Mouse (Mus musculus) CH12.LX (cell line): ENCODE data around the gene Mrps16.

ENCODE experiments used
- CTCF ChIP-seq, 2 experiments: IDR thresholded peaks in 1 of 2; conservative IDR thresholded peaks in 1 of 2; 2 replicates each; pipeline ENCODE4 v1.5.1; 2011 to 2012; ENCODE audit warnings: low read depth in 2 of 2, low read length in 2 of 2, improper control_type of control experiment in 1 of 2, inconsistent platforms in 1 of 2, mild to moderate bottlenecking in 1 of 2, moderate library complexity in 1 of 2
- EP300 ChIP-seq: IDR thresholded peaks from 2 replicates; pipeline ENCODE4 v1.6.1; 2011; ENCODE audit warnings: low read length, improper control_type of control experiment
- GABPA ChIP-seq: IDR thresholded peaks from 2 replicates; pipeline ENCODE4 v1.6.1; 2012; ENCODE audit warnings: low read depth, low read length, improper control_type of control experiment, inconsistent platforms; ENCODE audit not compliant: insufficient replicate concordance
- MAX ChIP-seq: IDR thresholded peaks from 2 replicates; pipeline ENCODE4 v1.6.1; 2011; ENCODE audit warnings: low read length, improper control_type of control experiment
- POLR2A ChIP-seq: IDR thresholded peaks from 2 replicates; pipeline ENCODE4 v1.6.1; 2011; ENCODE audit warnings: low read depth, mild to moderate bottlenecking, improper control_type of control experiment, low read length
- SMC3 ChIP-seq: IDR thresholded peaks from 2 replicates; pipeline ENCODE4 v1.6.1; 2011; ENCODE audit warnings: low read depth, low read length, improper control_type of control experiment
- UBTF ChIP-seq: IDR thresholded peaks from 2 replicates; pipeline ENCODE4 v1.6.1; 2012; ENCODE audit warnings: low read depth, mild to moderate bottlenecking, inconsistent platforms, low read length, improper control_type of control experiment, moderate library complexity
- ZMIZ1 ChIP-seq: IDR thresholded peaks from 2 replicates; pipeline ENCODE4 v1.6.1; 2012; ENCODE audit warnings: low read depth, mild to moderate bottlenecking, inconsistent platforms, low read length, improper control_type of control experiment

DNA sequence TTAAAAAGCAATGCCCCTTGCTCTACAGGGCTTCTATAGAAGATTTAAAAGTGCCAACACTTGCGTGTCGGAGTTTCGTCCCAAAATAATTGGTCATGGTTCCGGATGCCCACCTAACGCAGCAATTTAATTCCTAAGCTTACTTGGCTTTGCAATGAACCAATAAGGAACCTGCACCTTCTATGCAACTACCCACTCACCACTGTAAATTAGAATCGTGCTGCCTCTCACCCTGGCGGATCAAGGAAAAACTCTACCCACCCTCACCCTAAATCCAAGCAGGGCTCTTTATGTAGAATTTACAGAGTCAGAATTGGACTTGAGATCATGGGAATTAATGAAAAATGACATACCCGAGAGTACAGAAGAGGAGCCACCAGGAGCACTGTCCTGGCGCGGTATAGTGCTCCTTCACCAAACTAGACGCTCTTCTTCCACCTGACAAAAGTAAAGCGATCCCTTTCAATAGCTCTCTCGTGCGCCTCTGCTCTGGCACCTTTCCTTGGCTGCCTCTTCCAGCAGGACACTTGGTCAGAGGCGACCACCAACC is 45.9 kb downstream of the Mrps16 start:
- TF ChIP-seq CTCF (conservative IDR thresholded peaks at IDR 0.05 in 1 of 2, IDR thresholded peaks at IDR 0.05 in 1 of 2; ENCODE audit: low read depth in 2 of 2, low read length in 2 of 2) (no peak), ZMIZ1 (no peak), UBTF (no peak), SMC3 (no peak), GABPA (no peak), POLR2A (no peak), MAX (no peak), EP300 (no peak)
